ENCODE assay signal across 7 mouse cellular contexts in the genomic region with DNA sequence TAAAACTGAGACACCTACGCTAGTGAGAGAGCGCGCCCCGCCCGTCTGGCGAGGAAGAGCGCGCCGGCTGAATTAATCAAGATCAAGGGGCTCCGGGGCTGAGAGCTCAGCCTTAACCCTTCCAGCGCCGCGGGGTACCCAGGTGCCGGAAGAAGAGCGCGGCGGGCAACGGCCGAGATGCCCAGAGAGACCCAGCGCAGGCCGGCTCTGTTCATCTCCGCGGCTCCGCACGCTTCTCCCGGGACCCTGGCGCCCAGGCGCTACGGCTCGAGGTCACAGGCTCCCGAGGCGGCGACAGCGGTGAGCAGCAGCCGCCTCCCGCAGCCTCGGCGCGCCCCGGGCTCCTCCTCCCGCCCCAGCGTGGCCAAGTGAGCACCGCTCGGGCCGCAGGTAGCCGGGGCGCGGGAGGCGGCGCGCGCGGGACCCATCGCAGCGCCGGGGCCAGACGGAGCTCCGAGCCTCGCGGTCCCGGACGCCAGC. TPM values are rescaled to one million over a fixed set of nuclear protein-coding genes. Genes with fewer than 3 reads are reported as not detected.
DNase-seq lines count a peak whose midpoint lies in the region; ATAC-seq and TF ChIP-seq lines count a peak whose summit lies in the region.

A gene (plus strand): TSS at position 376 of the 480 bp plus-strand sequence.

- peaks cover 19% of the 10 kb centered on the region for H3K27me3 ChIP-seq in forebrain, embryonic 11.5 days (ENCODE audit: control insufficient read depth, insufficient read depth, low read length)
- H3K27me3 ChIP-seq in hindbrain, postnatal 0 days (ENCODE audit: insufficient read depth, low read length) = no peaks in the 10 kb centered on the region
- H3K27me3 ChIP-seq in megakaryocyte, embryonic 14.5 days (replicated peaks) = peaks cover 71% of the 10 kb centered on the region
- peaks cover 28% of the 10 kb centered on the region for H3K27me3 ChIP-seq in small intestine, adult 2 months (ENCODE audit: control insufficient read depth, insufficient read depth, low read length)

- H3K4me2 ChIP-seq in forebrain, embryonic 11.5 days (ENCODE audit: low read depth, low read length, severe bottlenecking) = peak within 1 kb of the TSS; percentile 99
- H3K4me2 ChIP-seq in hindbrain, postnatal 0 days (ENCODE audit: low read depth, low read length) = peak within 1 kb of the TSS; percentile 87

- under 1% methylated on average over 54 of the region's 62 CpGs for WGBS in forebrain, embryonic 11.5 days
- WGBS in hindbrain, postnatal 0 days = under 1% methylated on average over 49 of the region's 62 CpGs
- WGBS in small intestine, adult 2 months = under 1% methylated on average over 62 of the region's 62 CpGs

- ATAC-seq in forebrain, embryonic 11.5 days (replicated peaks; ENCODE audit: low FRiP score) = peak; percentile 86
- peak; percentile 80 for ATAC-seq in hindbrain, postnatal 0 days

- peak within 1 kb of the TSS; percentile 71 to 78 for H3K4me3 ChIP-seq in ES-E14 (ENCODE audit: insufficient read depth in 1 of 2, low read depth in 1 of 2, low read length in 2 of 2, poor library complexity in 1 of 2, severe bottlenecking in 1 of 2)
- peak within 1 kb of the TSS; percentile 64 for H3K4me3 ChIP-seq in forebrain, embryonic 11.5 days (ENCODE audit: low read depth, low read length)
- peak within 1 kb of the TSS; percentile 73 for H3K4me3 ChIP-seq in hindbrain, postnatal 0 days (ENCODE audit: low read length)
- peak within 1 kb of the TSS; percentile 92 for H3K4me3 ChIP-seq in megakaryocyte, embryonic 14.5 days (replicated peaks)
- H3K4me3 ChIP-seq in small intestine, adult 2 months (ENCODE audit: low read depth, low read length) = peak within 1 kb of the TSS; percentile 45

- in situ Hi-C loops in ES-E14 (cut with MboI; ENCODE audit: low sequenced_read_pairs in 2 of 2, unreplicated experiment in 2 of 2) = no loop called here

- no peaks in the 10 kb centered on the region for H3K9me3 ChIP-seq in ES-E14 (ENCODE audit: control insufficient read depth, insufficient read depth, low read depth, low read length)
- no peaks in the 10 kb centered on the region for H3K9me3 ChIP-seq in forebrain, embryonic 11.5 days (ENCODE audit: control insufficient read depth, low read length)
- H3K9me3 ChIP-seq in hindbrain, postnatal 0 days (ENCODE audit: low read length) = no peaks in the 10 kb centered on the region
- peaks cover 3% of the 10 kb centered on the region; the same call in 1 of the 2 replicates for H3K9me3 ChIP-seq in megakaryocyte, embryonic 14.5 days

- no peak within 1 kb of the TSS for H3K27ac ChIP-seq in ES-E14 (ENCODE audit: insufficient read depth, low read depth, low read length, poor library complexity, severe bottlenecking)
- no peak within 1 kb of the TSS for H3K27ac ChIP-seq in forebrain, embryonic 11.5 days (ENCODE audit: low read depth, low read length)
- peak within 1 kb of the TSS; percentile 41 for H3K27ac ChIP-seq in hindbrain, postnatal 0 days
- H3K27ac ChIP-seq in small intestine, adult 2 months (ENCODE audit: insufficient read depth, low read depth, low read length) = no peak within 1 kb of the TSS

- H3K36me3 ChIP-seq in ES-E14 (ENCODE audit: control insufficient read depth, insufficient read depth, low read length, poor library complexity, severe bottlenecking) = no peaks in the 10 kb centered on the region
- H3K36me3 ChIP-seq in forebrain, embryonic 11.5 days (ENCODE audit: control insufficient read depth, insufficient read depth, low read length) = no peaks in the 10 kb centered on the region
- H3K36me3 ChIP-seq in hindbrain, postnatal 0 days (ENCODE audit: insufficient read depth, low read length) = no peaks in the 10 kb centered on the region
- H3K36me3 ChIP-seq in megakaryocyte, embryonic 14.5 days (replicated peaks; ENCODE audit: low read length) = no peaks in the 10 kb centered on the region
- H3K36me3 ChIP-seq in small intestine, adult 2 months (ENCODE audit: control insufficient read depth, insufficient read depth, low read length) = no peaks in the 10 kb centered on the region

- DNase-seq in ES-E14 (ENCODE audit: low read depth, low spot score) = peak; percentile 30
- DNase-seq in adrenal gland, adult 18-20 months (ENCODE audit: low spot score in 2 of 2) = peak; percentile 21 to 30
- DNase-seq in forebrain, embryonic 11.5 days (ENCODE audit: low spot score) = peak; percentile 88
- DNase-seq in hindbrain, postnatal 0 days (ENCODE audit: low spot score) = peak; percentile 77
- peak; percentile 31 to 62 for DNase-seq in left cerebral cortex, adult 18-20 months (ENCODE audit: low spot score in 2 of 2)

- TF ChIP-seq POLR2A in small intestine, adult 2 months (IDR thresholded peaks at IDR 0.05; ENCODE audit: low read depth, low read length) = no peak

- H3K4me1 ChIP-seq in ES-E14 (ENCODE audit: control insufficient read depth in 2 of 2, insufficient read depth in 2 of 2, low read length in 2 of 2, poor library complexity in 1 of 2) = peaks cover 0 to 3% of the 10 kb centered on the region in 2 experiments; a peak in 1 of 4 replicates
- 0 out of 2 replicates have a peak, but pooled peaks cover 3% of the 10 kb centered on the region for H3K4me1 ChIP-seq in forebrain, embryonic 11.5 days (replicated peaks; ENCODE audit: control insufficient read depth, insufficient read depth, low read length)
- no peaks in the 10 kb centered on the region for H3K4me1 ChIP-seq in hindbrain, postnatal 0 days (ENCODE audit: insufficient read depth, low read length)
- H3K4me1 ChIP-seq in megakaryocyte, embryonic 14.5 days = peaks cover 19% of the 10 kb centered on the region
- H3K4me1 ChIP-seq in small intestine, adult 2 months (ENCODE audit: control insufficient read depth, insufficient read depth, insufficient read length, low read length) = peaks cover 8% of the 10 kb centered on the region; the same call in 1 of the 2 replicates

- TF ChIP-seq CTCF in hindbrain, postnatal 0 days (IDR thresholded peaks at IDR 0.05; ENCODE audit: low read depth) = no peak
- no peak for TF ChIP-seq CTCF in small intestine, adult 2 months (IDR thresholded peaks at IDR 0.05; ENCODE audit: extremely low read depth, insufficient read length, insufficient replicate concordance, low read depth, low read length)

- H3K9ac ChIP-seq in ES-E14 (ENCODE audit: insufficient read depth, low read depth, low read length, poor library complexity, severe bottlenecking) = peak within 1 kb of the TSS; percentile 67
- peak within 1 kb of the TSS; percentile 65 for H3K9ac ChIP-seq in forebrain, embryonic 11.5 days (ENCODE audit: low read length)
- H3K9ac ChIP-seq in hindbrain, postnatal 0 days (replicated peaks; ENCODE audit: low read length) = peak within 1 kb of the TSS; percentile 76

TF ChIP-seq in ES-E14, 5 proteins besides CTCF, POLR2A, EP300 and RAD21:
- no peak for TF ChIP-seq MAFK (IDR thresholded peaks at IDR 0.05; ENCODE audit: insufficient read depth, low read depth, low read length)
- TF ChIP-seq ZC3H11A (IDR thresholded peaks at IDR 0.05; ENCODE audit: borderline replicate concordance, low read depth, low read length) = no peak
- no peak for TF ChIP-seq ZNF384 (IDR thresholded peaks at IDR 0.05; ENCODE audit: low read depth, low read length)
- TF ChIP-seq HCFC1 (IDR thresholded peaks at IDR 0.05; ENCODE audit: borderline replicate concordance, insufficient read depth, low read length) = no peak
- TF ChIP-seq CHD2 (IDR thresholded peaks at IDR 0.05; ENCODE audit: low read depth, low read length) = no peak

RNA-seq across cellular contexts. Expression of the gene that starts here (rescaled TPM):
- 0.98 and 1.7 TPM in 2 replicates for total RNA-seq in ES-E14 (2012; rRNA removed)
- not detected for total RNA-seq in adrenal gland, adult 18-20 months (2021)
- polyA plus RNA-seq in forebrain, embryonic 11.5 days (2014; fragmentation: Nextera tagmentation; extraction: Ambion mirVana) = 1.3 and 1.9 TPM in 2 replicates
- total RNA-seq in hindbrain, postnatal 0 days (2014; rRNA removed) = 29.0 and 32.0 TPM in 2 replicates
- polyA plus RNA-seq in hindbrain, postnatal 0 days (2015; fragmentation: Nextera tagmentation; extraction: Ambion mirVana) = 4.8 and 5.2 TPM in 2 replicates
- 10 to 100 TPM; 14.8 to 15.5 TPM for total RNA-seq in left cerebral cortex, adult 18-20 months (2021)
- polyA plus RNA-seq in megakaryocyte, embryonic 14.5 days (2012; ENCODE audit: insufficient read depth, low replicate concordance) = 0.03 TPM in 1 of 2 replicates, not detected in the other
- polyA plus RNA-seq in small intestine, adult 2 months (2012; rRNA removed) = 0.39 and 1.7 TPM in 2 replicates

Comparison
In these comparisons a context has a peak if more than half of its experiments do, and no peak if none do; other contexts are left out.
1. Peak in DNase-seq in adrenal gland, adult 18-20 months; RNA of the gene not detected or under 1 TPM.
2. DNase-seq: peak in every context shown above with its lines; median percentile 88 in forebrain, embryonic 11.5 days; 77 in hindbrain, postnatal 0 days; 46 in left cerebral cortex, adult 18-20 months; 30 in ES-E14; 26 in adrenal gland, adult 18-20 months.